Mouse (Mus musculus): Measurements from ENCODE around the gene Pla2g2d. TPM values are rescaled to one million over a fixed set of nuclear protein-coding genes. Genes with fewer than 3 reads are reported as not detected.

The Pla2g2d gene
- total RNA-seq, 2 experiments from 2014 or later: not detected

- ATAC-seq (replicated peaks; ENCODE audit: poor library complexity): no peak
Observed at GRCm38 (mm10) chr4:138777417-138778407, 2.2 kb downstream of the Pla2g2d start.

- no peak for ATAC-seq (replicated peaks; ENCODE audit: poor library complexity)
Observed at GRCm38 (mm10) chr4:138780300-138780699, 4.8 kb downstream of the Pla2g2d start.

DNA sequence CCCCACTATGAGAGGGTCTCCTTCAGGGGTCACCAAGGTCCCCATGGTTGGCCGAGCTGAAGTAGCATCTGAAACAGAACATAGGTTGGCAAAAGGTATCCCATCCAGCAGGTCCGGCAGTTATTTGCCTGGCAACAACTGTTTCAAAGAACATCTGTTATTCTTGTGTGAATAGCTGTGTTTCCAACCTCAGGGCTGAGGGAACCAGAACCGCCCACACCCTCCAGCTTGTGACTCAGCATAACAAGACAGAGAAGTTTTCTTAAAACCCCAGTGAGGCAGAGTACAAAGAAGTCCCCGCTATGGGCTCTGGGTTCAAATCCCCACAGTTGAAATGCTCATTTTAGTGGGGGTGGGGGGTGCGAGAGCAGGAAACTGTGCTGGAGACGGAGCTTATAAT lies 6.6 kb downstream of the Pla2g2d start:
- ATAC-seq (replicated peaks; ENCODE audit: poor library complexity): no peak

GRCm38 (mm10) chr4:138785721-138786120 lies 10.2 kb downstream of the Pla2g2d start:
- ATAC-seq (replicated peaks; ENCODE audit: poor library complexity): no peak

DNA sequence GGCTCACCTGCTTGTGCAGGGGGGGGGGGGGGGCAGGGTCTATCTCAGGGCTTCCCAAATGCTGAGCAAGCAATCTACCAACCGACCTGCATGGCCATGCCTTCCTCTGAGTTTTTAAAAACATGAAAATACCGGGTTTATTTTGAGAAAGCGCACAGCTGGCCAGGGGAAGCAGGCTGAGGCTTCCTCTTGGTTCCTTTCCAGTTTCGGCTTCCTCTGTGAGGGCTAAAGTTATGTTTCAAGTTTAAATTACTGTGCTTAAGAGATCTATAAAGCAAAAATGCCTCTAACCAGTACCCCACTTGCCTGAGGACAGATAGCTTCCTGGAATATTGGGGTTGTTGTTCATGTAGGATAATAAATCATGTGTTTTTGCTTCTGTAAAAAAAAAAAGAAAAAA lies 10.6 kb downstream of the Pla2g2d start:
- no peak for ATAC-seq (replicated peaks; ENCODE audit: poor library complexity)

DNA sequence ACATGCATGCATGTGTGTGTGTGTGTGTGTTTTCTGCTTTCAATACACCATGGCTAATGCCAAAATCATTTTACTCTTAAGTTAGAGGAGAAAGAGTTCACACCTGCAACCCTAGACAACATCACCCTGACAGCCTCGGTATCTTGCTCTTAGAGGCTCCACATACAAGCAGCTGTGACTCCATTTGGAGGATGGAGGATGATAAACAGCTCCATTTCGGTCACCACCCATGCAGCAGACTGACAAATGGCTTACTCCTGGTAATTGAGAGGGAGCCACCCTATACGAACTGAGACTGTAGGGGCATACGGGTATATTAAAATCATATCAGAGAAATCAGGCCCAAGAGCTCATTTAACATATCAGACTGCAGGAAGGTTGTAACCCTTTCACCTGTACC lies 12.8 kb downstream of the Pla2g2d start:
- ATAC-seq (replicated peaks; ENCODE audit: poor library complexity): no peak

DNA sequence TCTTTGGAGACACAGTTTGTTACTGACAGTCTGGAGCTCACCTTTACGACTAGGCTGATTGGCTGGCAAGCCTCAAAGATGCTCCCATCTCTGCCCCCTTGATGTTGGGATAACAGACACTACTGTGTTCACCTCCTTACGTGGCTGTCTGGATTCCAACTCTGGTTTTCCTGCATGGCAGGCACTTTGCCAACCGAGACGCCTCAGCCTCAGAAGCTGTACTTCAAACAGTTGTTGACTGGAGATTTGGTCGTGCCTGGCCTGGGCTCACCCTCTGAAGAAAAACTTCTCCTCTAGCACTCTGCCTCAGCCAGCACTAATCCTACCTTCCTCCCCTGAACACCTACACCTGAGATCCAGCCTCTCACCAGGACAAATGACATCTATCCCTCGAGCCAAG lies 15.9 kb downstream of the Pla2g2d start:
- no peak for ATAC-seq (replicated peaks; ENCODE audit: poor library complexity)

- no peak for ATAC-seq (replicated peaks; ENCODE audit: poor library complexity)
Observed at GRCm38 (mm10) chr4:138792599-138792998, 17.1 kb downstream of the Pla2g2d start.

- ATAC-seq (replicated peaks; ENCODE audit: poor library complexity): no peak
Observed at GRCm38 (mm10) chr4:138793276-138793675, 17.7 kb downstream of the Pla2g2d start.

DNA sequence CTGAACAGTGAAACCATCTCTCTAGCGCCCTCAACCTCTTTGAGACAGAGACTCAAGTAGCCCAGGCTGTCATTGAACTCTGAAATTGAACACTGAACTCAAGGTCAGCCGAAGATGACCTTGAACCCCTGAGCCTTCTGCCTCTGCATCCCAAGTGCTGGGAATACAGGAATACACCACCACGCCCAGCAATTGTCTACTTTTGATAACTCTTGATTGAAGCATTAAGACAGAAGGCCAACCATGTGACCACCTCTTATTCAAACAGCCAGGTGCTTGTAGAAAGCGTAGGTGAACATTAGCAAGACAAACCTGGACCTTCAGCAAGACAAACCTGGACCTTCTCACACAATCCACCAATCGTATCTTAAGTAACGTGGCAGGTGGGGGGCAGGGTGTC lies 18.8 kb downstream of the Pla2g2d start:
- ATAC-seq (replicated peaks; ENCODE audit: poor library complexity): no peak

DNA sequence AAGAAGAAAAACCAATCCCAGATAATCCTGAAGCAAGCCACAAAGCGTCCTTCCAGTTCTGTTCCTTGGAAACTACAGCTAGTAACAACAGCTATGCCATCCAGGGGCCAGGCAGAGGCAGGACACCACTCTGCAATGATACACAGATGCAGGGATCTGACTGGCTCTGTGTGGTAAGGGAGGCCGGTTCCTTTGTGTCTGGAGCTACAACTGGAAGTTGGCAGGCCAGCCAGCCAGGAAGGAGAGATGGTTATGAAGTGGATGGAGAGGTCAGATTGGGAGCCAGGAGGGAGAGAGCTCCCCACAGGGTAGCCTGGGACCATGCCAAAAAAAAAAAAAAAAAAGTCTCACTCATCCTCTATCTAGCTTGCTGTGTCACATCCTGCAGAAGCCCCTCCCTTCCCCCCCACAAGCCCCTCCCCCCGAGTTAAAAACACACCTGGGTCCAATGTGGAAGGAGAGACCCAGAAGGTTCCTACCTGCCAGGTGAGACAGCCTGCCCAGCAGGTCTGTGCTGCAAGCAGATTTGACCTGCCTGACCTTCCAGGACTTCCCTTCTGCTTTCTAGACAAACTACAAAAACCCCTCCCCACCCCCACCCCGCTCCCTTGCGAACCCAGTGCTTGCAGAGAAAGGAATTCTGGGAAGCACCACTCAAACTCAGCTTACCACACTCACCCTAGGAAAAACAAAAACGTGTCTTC lies 21.1 kb downstream of the Pla2g2d start:
- no peak for ATAC-seq (replicated peaks; ENCODE audit: poor library complexity)

- ATAC-seq (replicated peaks; ENCODE audit: poor library complexity): no peak
Observed at GRCm38 (mm10) chr4:138797217-138797570, 21.7 kb downstream of the Pla2g2d start.

GRCm38 (mm10) chr4:138800134-138800744 lies 24.7 kb downstream of the Pla2g2d start:
- ATAC-seq (replicated peaks; ENCODE audit: poor library complexity): no peak

DNA sequence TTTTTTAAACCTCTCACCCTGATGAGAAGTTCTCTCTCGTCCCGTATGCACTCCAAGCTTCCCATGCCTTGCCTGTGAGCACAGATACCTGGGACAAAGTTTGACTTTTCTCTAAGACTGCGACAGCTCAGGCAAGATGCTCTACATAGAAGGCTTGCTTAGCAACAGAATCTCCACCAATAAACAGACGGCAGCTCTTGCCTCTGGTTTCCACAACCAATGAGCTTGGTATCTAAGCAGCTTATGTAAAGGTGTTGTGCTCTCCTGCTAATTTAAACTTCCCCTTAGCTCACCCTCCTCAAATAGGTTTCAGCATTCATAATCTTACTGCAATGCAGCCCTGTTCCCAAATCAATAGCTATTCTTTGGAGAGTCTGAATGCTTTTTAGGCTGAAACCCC lies 26.1 kb downstream of the Pla2g2d start:
- ATAC-seq (replicated peaks; ENCODE audit: poor library complexity): no peak

- no peak for ATAC-seq (replicated peaks; ENCODE audit: poor library complexity)
Observed at GRCm38 (mm10) chr4:138802917-138803316, 27.4 kb downstream of the Pla2g2d start.

DNA sequence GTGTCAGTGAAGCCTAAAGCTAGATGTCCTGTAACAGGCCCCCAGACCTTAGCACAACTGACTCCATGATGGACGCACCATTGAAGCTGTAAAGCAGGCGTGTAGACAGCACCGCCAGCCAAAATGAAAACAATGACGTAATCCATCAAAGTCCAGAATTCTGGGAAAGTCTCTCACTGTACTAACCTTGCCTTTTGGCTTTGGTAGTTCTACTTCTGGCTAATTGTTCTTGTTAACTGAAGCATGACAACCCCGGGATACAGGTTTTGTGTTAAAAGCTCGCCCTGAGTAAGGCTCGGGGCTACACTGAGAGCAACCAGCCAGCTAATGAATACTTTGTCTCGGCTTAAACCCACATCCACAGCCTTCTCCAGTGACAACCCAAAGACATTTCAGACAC lies 29.7 kb downstream of the Pla2g2d start:
- ATAC-seq (replicated peaks; ENCODE audit: poor library complexity): no peak

DNA sequence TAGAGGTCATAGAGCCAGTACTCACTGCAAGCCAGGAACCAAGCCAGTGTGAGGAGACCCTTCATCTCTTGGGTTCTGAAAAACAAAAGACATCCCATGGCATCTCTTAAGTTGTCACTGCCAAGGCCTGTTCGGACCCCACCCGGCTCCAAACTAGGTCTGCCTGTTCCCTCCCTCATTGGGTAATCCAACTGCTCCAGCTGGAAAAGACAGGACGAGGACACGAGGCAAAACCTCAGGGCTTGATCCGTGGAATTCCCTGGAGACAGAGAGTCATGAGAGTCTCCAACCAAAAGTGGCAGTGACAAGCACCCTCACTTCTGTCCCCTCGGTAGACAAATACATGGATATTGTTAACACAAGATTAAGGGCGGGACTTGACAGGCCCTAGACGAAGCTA lies 30.6 kb downstream of the Pla2g2d start:
- ATAC-seq (replicated peaks; ENCODE audit: poor library complexity): no peak

DNA sequence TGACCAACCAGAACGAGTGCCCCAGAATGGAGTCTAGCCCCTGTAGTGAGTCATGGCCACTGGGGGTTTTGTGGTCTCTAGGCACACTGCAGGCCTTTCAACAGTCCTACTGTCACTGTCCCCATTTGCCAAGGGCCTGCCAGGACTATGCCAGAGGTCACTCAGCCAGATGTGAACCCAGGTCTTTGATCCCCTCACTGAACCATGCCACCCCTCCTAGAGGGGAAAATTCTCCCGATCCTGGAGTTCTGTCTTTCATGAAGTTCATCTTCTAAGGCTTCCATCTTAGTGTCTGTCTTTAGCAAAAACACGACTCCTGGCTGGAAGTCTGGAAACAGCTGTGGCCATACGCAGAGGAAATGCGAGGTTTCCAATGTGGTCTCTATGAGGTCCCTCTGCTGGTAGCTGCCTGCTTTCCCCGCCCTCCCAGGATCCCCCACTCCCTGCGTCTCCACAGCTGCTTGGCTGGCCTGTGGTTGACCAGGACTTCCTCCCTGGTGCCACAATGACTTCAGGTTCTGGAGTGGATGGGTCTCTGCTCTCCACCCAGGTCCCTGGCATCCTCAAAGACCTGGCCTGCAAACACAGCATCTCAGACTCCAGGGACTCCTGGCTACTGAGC lies 31.5 kb downstream of the Pla2g2d start:
- ATAC-seq (replicated peaks; ENCODE audit: poor library complexity): peak; percentile 29; the same call in 1 of the 2 replicates

DNA sequence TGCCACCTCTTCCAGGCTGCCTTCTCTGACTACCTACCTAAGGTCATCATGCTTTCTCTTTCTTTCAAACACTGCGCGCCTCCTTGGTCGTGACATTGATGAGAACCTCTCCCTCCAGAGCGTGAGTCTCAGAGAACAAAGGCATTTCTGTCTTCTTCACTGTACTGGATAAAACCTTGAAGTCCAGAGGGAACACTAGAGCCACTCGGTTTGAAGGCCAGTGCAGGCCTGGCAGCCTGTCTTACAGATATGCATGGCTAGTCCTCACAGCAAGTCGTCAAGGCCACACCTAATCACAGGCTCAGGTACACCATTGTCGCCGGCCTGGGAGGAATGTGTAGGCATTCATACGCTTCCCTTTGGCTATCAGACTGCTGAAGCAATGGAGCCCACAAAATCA lies 40.6 kb downstream of the Pla2g2d start:
- ATAC-seq (replicated peaks; ENCODE audit: poor library complexity): no peak

DNA sequence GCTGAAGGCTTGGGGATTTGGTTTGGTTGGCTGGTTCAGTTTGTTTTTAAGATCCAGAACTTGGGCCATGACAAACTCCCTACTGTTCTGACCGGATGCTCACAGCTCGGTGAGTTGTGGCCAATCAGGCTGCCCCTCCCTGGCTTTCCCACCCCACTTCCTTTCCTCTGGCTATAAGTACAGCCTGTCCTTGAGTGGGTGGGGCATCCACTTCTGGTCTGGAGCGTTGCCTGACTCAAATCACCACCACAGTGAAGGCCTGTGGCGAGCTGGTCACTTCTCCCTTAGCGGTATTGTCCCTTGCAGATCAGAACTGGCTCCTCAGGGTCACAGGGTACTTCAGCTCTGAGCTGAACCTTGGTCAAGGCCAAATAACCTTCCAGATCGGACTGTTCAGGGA lies 42.2 kb downstream of the Pla2g2d start:
- no peak for ATAC-seq (replicated peaks; ENCODE audit: poor library complexity)

DNA sequence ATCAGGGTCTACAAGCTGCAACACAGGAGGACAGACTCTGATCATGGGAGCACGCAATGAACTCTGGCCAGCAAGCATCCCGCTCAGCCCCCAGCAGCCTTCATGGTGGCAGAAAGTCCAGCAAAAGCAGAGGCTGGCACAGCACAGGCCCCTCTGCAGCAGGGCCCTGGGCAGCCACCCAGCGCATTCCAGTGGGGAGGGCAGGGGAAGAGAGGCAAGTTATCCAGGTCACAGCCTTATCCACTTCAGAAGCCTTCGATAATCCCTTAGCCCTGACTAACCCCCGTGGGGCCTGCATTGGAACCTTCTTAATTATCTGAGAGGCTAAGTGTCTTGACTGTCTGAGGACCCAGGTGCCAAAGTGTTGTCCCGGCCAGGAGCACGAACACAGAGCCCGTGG lies 43.6 kb downstream of the Pla2g2d start:
- ATAC-seq (replicated peaks; ENCODE audit: poor library complexity): no peak
